Mouse (Mus musculus): ENCODE measurements around the gene Rasgrp2. TPM values are rescaled to one million over a fixed set of nuclear protein-coding genes. Genes with fewer than 3 reads are reported as not detected.

Rasgrp2 gene
- total RNA-seq, 2 experiments from 2014 or later = 93.5 to 99.9 TPM

GRCm38 (mm10) chr19:6407109-6407508, 8.0 kb downstream of the Rasgrp2 start:
- DNase-seq (ENCODE audit: low spot score in 2 of 2) = no peak

- no peak for DNase-seq (ENCODE audit: low spot score in 2 of 2)
These were observed 8.8 kb downstream of the Rasgrp2 start for GRCm38 (mm10) chr19:6407816-6408510.

- DNase-seq (ENCODE audit: low spot score in 2 of 2) = no peak
These were observed 9.6 kb downstream of the Rasgrp2 start for GRCm38 (mm10) chr19:6408749-6409148.

GRCm38 (mm10) chr19:6409176-6409575, 10.0 kb downstream of the Rasgrp2 start:
- DNase-seq (ENCODE audit: low spot score in 2 of 2) = no peak

- DNase-seq (ENCODE audit: low spot score in 2 of 2) = no peak
These were observed 10.8 kb downstream of the Rasgrp2 start for GRCm38 (mm10) chr19:6409936-6410335.

GRCm38 (mm10) chr19:6412798-6413197, 13.7 kb downstream of the Rasgrp2 start:
- DNase-seq (ENCODE audit: low spot score in 2 of 2) = no peak

GRCm38 (mm10) chr19:6415454-6415853, 16.3 kb downstream of the Rasgrp2 start:
- DNase-seq (ENCODE audit: low spot score in 2 of 2) = no peak

GRCm38 (mm10) chr19:6416124-6416770, 17.1 kb downstream of the Rasgrp2 start:
- peak in 1 of 2 experiments; percentile 71 for DNase-seq (ENCODE audit: low spot score in 2 of 2)

GRCm38 (mm10) chr19:6416894-6417761, 18.0 kb downstream of the Rasgrp2 start:
- DNase-seq (ENCODE audit: low spot score in 2 of 2) = no peak

- peak; percentile 94 to 95 for DNase-seq (ENCODE audit: low spot score in 2 of 2)
These were observed 19.2 kb downstream of the Rasgrp2 start, which contains the start of gene Nrxn2 for GRCm38 (mm10) chr19:6418233-6418879. Gene Nrxn2 (plus strand): TSS chr19:6418731.

GRCm38 (mm10) chr19:6418984-6419692, 20.0 kb downstream of the Rasgrp2 start:
- DNase-seq (ENCODE audit: low spot score in 2 of 2) = no peak

- no peak for DNase-seq (ENCODE audit: low spot score in 2 of 2)
These were observed 20.7 kb downstream of the Rasgrp2 start for GRCm38 (mm10) chr19:6419805-6420310.

GRCm38 (mm10) chr19:6420481-6421210, 21.5 kb downstream of the Rasgrp2 start:
- no peak for DNase-seq (ENCODE audit: low spot score in 2 of 2)

- no peak for DNase-seq (ENCODE audit: low spot score in 2 of 2)
These were observed 22.1 kb downstream of the Rasgrp2 start for GRCm38 (mm10) chr19:6421211-6421590.

- DNase-seq (ENCODE audit: low spot score in 2 of 2) = no peak
These were observed 22.9 kb downstream of the Rasgrp2 start for GRCm38 (mm10) chr19:6422014-6422413.

- DNase-seq (ENCODE audit: low spot score in 2 of 2) = no peak
These were observed 24.1 kb downstream of the Rasgrp2 start for GRCm38 (mm10) chr19:6423241-6423640.

GRCm38 (mm10) chr19:6424137-6424881, 25.2 kb downstream of the Rasgrp2 start:
- DNase-seq (ENCODE audit: low spot score in 2 of 2) = no peak

GRCm38 (mm10) chr19:6425595-6425994, 26.5 kb downstream of the Rasgrp2 start:
- DNase-seq (ENCODE audit: low spot score in 2 of 2) = no peak

Measured in layer of hippocampus, postnatal 10 days (tissue).